Mouse (Mus musculus) kidney, adult 9 months (tissue): ENCODE measurements around the gene Gm5941.
"Not testable (repeated sequence)": the region's sequence is repeated elsewhere in the genome, so short reads cannot be mapped to it uniquely, and the experiment has no call there.

ENCODE experiments used
- DNase-seq: peaks from one replicate; pipeline ENCODE4 v3.0.0; 2022

Gene Gm5941

DNA sequence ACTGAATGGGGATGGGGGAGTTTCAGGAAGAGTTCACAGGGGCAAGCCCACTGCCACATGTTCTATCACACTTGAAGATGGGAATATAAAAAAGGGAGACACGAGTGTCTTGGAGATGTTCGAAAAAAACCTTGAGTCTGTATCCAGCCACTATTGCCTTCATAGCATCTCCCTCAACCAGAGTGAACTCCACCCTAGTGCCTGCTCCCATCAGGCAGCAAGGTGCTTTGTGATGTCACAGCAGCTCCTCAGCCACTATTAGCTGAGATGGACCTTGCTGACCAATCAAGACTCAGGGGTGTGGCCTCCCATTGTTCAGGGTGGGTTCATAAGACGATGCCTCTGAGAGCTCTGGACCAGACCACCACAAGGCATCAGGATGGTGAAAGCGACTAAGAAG is at the start of gene Gm5941:
Gene Gm5941, plus strand, starts transcription at position 301 of the 400 bp plus-strand sequence.
- DNase-seq = not testable (repeated sequence)

GRCm38 (mm10) chrX:92460496-92460895 is 29.3 kb upstream of the Gm5941 start:
- DNase-seq = no peak

DNA sequence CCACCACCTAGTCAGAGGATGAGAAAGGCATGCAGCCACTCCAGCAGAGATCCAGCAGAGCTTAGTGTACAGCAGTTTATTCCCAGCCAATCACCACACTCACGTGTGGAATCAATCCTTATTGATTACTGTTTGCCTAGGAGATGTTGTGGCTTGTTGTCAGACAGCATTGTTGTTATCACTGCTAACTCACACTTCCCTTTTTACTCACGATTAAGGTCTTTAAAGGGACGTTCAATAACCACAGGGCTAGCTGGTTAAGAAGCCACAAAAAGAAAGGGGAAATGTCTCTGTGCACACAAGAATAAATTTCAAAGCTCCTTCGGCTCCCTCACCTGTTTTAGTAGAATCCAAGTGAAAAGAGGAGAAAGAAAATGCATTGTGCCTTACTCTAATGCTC is 25.0 kb upstream of the Gm5941 start:
- DNase-seq = no peak

- no peak for DNase-seq
These were observed 8.5 kb downstream of the Gm5941 start for GRCm38 (mm10) chrX:92498254-92498653.

DNA sequence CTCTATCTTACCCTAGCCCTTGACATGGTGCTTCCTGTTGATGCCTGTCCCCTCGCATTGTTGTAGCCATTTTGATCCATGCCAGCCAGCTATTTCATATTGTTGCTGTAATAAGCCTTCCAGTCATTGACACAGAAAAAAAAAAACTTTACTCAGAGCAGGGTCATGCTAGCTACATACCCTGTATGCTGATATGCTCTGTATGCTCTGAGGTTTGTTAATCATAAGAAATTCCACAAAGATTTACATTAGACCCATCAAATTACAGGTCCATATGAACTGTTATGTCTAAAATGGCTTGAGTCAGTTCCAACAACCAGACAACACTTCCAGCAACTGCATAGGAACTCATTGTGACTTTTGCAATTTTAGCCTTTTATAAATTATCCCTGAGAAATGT is 38.1 kb downstream of the Gm5941 start:
- no peak for DNase-seq
